Mouse (Mus musculus): ENCODE results near the gene Slc36a4.

Gene Slc36a4

DNA sequence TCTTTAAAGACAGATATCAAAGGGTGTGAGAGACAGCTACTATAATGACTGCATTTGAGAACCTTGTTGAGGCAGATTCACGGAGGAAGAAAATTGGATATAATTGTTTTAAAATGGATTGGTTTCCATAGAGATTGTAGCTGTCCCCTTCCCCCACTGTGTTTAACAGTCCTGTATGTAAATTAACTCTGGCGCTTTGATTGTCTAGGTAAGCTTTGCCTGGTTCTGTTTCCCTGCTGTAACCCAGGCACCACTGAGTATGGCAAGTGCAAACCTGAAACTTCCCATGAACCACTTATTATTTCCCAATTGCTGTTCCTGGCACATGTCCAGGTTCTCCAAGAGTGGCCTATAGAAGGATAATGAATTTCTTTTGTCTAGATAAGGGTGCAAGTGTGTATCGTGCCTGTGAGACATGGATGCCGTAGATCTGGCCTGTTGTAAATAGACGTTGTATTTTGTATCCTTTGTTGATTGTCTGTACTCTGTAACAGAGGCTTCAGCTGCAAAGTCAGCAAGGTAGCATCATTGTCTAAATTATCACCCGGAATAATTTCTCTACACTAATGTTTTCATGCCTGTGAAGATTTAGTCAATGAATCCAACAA is 11.8 kb downstream of the Slc36a4 start:
- no peak for DNase-seq (ENCODE audit: extremely low read depth, low read depth, low spot score)

GRCm38 (mm10) chr9:15722506-15722905 is 13.0 kb downstream of the Slc36a4 start:
- DNase-seq (ENCODE audit: extremely low read depth, low read depth, low spot score), result no peak

- no peak for DNase-seq (ENCODE audit: extremely low read depth, low read depth, low spot score)
These were observed 17.6 kb downstream of the Slc36a4 start for GRCm38 (mm10) chr9:15727168-15727567.

DNA sequence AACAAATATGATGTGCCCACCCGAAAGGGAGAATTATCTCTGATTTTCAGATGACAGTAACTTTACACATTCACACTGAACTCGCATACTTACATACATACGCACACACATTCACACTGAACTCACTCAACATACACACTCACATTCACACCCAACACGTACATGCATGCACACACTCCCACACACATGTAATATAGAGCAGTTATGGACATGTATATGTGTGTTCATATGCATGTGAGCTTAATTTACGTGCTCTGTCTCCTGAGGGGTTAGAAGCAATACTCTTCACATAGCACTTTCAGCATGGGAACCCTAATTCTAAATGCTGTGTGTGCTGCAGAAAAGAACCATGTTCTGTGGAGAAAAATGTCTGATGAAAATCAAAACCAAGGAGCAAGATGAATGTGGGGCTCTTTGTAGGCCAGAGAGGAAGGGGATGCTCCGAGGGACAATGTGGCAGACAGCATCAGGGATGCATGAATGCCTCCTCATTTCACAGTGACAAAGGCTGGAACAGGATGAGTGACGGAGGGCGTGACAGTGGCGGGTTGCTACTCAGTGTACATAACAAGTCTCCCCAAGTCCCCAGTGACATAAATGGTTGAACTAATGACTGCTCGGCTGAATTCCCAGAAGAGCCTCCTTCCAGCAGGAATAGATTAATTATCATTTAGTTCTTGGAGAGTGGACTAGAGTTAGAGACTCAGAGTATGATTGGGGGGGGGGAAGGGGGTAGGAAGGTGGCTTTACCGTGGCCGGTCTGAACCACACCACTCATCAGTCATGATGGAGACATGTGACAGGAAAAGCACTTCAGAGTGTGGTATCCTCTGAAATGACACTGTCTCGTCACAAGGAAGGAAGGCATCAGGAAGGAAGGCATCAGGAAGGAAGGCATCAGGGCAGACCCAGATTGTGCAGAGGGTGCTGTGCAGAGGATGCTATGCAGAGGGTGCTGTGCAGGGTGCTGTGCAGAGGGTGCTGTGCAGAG is 22.5 kb downstream of the Slc36a4 start:
- no peak for DNase-seq (ENCODE audit: extremely low read depth, low read depth, low spot score)

DNA sequence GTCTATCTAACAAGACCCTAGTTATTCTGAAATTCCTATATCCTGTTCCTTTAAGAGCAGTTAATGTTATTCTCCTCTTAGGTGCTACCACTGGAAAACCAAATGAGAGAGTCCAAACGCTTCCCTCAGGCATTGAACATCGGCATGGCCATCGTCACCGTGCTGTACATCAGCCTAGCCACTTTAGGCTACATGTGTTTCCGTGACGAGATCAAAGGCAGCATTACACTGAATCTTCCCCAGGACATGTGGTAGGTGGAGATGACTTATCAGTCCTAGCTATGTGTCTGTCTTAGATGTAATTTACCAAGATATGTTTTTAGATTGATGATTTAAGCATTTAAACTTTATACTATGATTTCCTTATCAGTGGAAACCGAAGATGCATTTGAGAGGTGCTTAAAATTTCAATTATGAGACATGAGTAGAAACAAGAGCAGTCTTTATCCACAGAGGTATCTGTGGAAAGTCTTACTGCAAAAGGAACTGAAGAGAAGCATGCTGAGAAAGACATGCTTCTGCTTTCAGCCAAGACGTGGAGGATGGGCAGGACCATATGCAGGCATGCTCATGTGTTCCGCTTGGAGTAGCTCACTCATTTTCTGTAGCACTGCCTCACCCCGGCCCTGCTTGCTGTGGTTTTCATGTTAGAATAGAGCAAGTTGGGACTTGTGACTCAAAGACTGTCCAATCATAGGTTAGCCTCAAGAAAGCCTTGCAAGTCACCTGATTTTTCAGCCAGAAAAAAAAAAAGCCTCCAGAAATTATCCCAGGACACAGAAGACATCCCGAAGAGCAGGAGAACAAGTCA is 24.7 kb downstream of the Slc36a4 start:
- DNase-seq (ENCODE audit: extremely low read depth, low read depth, low spot score), result no peak

GRCm38 (mm10) chr9:15734867-15735131 is 25.3 kb downstream of the Slc36a4 start:
- DNase-seq (ENCODE audit: extremely low read depth, low read depth, low spot score), result no peak

DNA sequence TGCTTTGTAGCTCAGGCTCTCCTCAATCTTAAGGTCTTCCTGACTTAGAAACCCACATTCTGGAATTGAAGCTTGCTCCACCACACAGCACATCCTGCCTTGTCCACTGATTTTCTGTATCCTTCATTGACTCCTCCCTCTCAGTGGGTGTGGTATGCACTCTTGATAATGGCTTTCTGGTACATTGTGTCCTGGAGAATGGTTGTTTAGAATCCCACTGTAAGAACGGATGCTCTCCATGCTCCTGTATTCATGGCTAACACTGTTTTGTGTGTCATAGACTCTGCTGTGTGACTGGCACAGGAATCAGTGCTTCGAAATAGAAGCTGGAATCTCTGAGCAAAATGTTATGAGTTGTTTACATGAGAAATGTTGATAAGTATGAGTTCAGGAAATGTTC is 28.0 kb downstream of the Slc36a4 start:
- no peak for DNase-seq (ENCODE audit: extremely low read depth, low read depth, low spot score)

GRCm38 (mm10) chr9:15741428-15741827 is 31.9 kb downstream of the Slc36a4 start:
- DNase-seq (ENCODE audit: extremely low read depth, low read depth, low spot score), result no peak

GRCm38 (mm10) chr9:15741931-15742330 is 32.4 kb downstream of the Slc36a4 start:
- no peak for DNase-seq (ENCODE audit: extremely low read depth, low read depth, low spot score)

GRCm38 (mm10) chr9:15745985-15746607 is 36.6 kb downstream of the Slc36a4 start:
- DNase-seq (ENCODE audit: extremely low read depth, low read depth, low spot score), result no peak

- no peak for DNase-seq (ENCODE audit: extremely low read depth, low read depth, low spot score)
These were observed 37.1 kb downstream of the Slc36a4 start for GRCm38 (mm10) chr9:15746636-15747035.

- no peak for DNase-seq (ENCODE audit: extremely low read depth, low read depth, low spot score)
These were observed 38.8 kb downstream of the Slc36a4 start for GRCm38 (mm10) chr9:15748383-15748782.

DNA sequence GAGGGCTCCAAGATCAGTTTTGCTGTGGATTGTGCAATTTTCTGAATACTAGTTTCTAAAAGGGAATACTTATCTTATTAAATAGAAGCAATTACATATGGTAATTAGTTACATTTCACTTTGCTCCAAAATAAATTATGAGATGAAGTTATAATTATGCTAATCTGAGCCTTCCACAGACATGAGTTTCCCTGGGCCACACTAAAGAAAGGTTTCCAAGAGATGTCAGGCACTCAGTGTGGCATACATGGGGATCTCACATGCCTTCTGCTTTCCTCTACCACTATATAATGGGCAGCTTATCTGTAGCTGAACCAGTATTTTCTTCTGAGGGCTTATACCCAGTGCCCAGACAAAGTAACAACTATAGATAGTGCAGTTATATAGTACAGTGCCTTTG is 49.8 kb downstream of the Slc36a4 start:
- DNase-seq (ENCODE audit: extremely low read depth, low read depth, low spot score), result no peak

DNA sequence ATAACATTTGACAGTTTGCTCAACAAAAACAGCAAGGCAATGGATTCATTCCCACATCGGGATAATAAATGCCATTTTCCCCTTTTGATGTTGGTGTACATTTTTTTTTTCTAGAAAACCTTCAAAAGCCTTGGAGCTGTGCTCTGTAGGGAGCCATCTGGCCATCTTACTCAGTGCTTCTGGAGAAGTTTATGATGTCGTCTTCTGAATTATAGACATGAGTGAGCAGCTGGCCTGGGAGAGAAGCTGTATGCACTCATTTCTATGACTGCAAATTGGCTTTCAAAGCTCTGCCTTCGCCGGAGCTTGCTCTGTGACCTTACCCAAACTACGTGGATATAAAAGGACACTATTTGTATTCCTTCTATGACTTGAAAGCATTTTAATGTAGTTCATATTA is 56.8 kb downstream of the Slc36a4 start:
- DNase-seq (ENCODE audit: extremely low read depth, low read depth, low spot score), result no peak

- no peak for DNase-seq (ENCODE audit: extremely low read depth, low read depth, low spot score)
These were observed 57.3 kb downstream of the Slc36a4 start for GRCm38 (mm10) chr9:15766821-15767220.

DNA sequence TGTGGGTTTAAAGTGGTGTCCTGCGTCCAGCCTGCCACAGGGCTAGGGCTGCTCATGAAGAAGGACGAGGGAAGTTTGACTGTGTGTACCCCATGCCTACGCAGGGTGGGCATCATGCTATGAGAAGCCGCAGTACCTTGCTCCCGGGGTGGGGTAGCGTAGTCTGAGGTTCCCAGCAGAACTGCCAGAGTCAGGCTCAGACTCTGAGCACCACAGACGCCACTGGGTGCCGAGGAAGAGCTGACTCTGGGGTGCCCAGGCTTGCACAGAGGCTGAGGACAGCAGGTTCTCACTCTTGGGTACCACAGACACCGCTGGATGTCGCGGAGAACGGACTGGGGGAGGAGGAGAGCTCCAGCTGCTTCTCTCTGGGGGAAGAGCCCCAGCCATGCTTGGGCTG is 63.2 kb downstream of the Slc36a4 start:
- no peak for DNase-seq (ENCODE audit: extremely low read depth, low read depth, low spot score)

DNA sequence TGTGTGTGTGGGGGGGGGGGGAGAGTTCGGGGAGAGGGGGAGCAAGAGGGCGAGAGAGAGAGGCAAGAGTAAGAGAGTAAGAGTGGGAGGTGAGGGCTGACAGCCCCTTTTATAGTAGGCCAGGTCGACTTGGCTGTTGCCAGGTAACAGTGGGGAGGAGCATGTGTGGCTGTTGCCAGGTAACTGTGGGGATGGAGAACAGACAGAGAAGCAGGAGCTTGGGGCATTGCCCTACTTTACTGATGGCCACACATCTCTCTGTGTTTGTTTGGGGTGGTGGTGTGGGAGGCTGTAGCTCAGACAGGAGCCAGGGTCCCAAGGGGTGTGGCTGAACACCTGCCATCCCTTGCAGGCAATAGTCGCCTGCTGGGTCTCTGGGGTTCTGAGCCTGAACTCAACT is 63.9 kb downstream of the Slc36a4 start:
- no peak for DNase-seq (ENCODE audit: extremely low read depth, low read depth, low spot score)

DNA sequence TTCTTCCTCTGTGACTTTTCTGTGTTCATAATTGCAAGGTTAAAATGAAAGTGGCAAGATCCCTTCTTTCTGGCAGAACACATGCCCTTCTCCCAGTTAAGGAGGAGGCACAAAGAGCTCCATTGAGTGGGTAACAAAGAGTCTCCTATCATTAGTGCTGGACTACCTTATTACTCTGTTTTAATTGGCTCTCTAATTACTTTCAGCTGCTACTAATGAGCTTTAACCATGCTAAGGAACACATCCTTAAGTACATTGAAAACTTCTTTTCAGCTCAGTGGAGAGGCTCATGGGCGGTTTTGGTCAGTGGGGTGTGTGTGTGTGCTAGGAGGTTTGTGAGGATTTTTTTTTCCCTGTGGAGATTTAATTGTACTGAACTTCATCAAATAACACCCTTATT is 65.4 kb downstream of the Slc36a4 start:
- no peak for DNase-seq (ENCODE audit: extremely low read depth, low read depth, low spot score)

- no peak for DNase-seq (ENCODE audit: extremely low read depth, low read depth, low spot score)
These were observed 72.4 kb downstream of the Slc36a4 start for GRCm38 (mm10) chr9:15781936-15782335.

DNA sequence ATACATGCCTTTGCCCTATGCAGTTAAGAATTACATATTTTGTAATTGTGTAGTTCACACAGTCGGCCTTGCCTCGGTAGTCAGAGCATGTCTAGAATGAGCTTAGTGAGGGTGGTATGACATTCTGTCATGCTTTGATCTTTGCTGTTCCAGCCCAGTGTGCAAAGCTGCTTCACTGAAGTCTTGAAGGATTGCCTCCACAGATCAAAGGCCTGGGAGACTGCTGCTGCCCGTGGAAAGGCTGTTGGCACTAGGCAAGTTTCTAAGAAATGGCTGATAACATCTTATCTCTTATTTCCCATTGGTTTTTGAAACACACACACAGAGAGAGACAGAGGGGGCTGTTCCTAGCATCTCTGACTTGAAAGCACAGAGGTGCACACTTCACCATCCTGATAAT is 76.7 kb downstream of the Slc36a4 start:
- no peak for DNase-seq (ENCODE audit: extremely low read depth, low read depth, low spot score)

- no peak for DNase-seq (ENCODE audit: extremely low read depth, low read depth, low spot score)
These were observed 77.1 kb downstream of the Slc36a4 start for GRCm38 (mm10) chr9:15786610-15787009.
